Mouse (Mus musculus) erythroblast, embryonic 14.5 days (primary cell): ENCODE measurements around the gene Cped1.
"Not testable (repeated sequence)": the region's sequence is repeated elsewhere in the genome, so short reads cannot be mapped to it uniquely, and the experiment has no call there.

Experiments used
- GATA1 ChIP-seq: IDR thresholded peaks from 2 replicates; pipeline ENCODE4 v1.6.1; 2012; ENCODE audit warnings: low read length, inconsistent platforms, mixed read lengths
- TAL1 ChIP-seq: IDR thresholded peaks from 3 replicates; pipeline ENCODE4 v1.6.1; 2012; ENCODE audit warnings: low read length, inconsistent platforms, mixed read lengths

- TF ChIP-seq GATA1, TAL1: not testable (repeated sequence)
Observed at GRCm38 (mm10) chr6:22039666-22040065, 54.0 kb downstream of the Cped1 start.
